Mouse (Mus musculus) gastrocnemius, adult 2 months (tissue): ENCODE data around the gene Igbp1. TPM values are rescaled to one million over a fixed set of nuclear protein-coding genes. Genes with fewer than 3 reads are reported as not detected.

Experiments
- DNase-seq: peaks from one replicate; pipeline ENCODE4 v3.0.0; 2022
- H3K27ac ChIP-seq: fragments of 200-600 bp; 2 replicates; pipeline ENCODE4 v1.8.1; 2022; ENCODE audit warnings: mild to moderate bottlenecking
- H3K4me3 ChIP-seq: fragments of 200-600 bp; 2 replicates; pipeline ENCODE4 v1.8.1; 2022; ENCODE audit warnings: mild to moderate bottlenecking, moderate library complexity
- CTCF ChIP-seq: fragments of 200-600 bp; IDR thresholded peaks from 2 replicates; pipeline ENCODE4 v1.8.1; 2022; ENCODE audit warnings: antibody characterized with exemption, mild to moderate bottlenecking, moderate library complexity
- intact Hi-C: fragments of 180-260 bp; cut with DNase I; formaldehyde crosslinking; loops from one replicate; pipeline ENCODE4 v1.15.1; 2025
- total RNA-seq, 2 experiments: library from RNA; stranded (reverse); gene quantifications; 2 replicates each; pipeline ENCODE4 v1.2.3; 2021

Igbp1 gene
- total RNA-seq, 2 experiments from 2014 or later = 35.2 to 39.9 TPM

- DNase-seq = no peak
- no peak for TF ChIP-seq CTCF
These were observed 24.4 kb downstream of the Igbp1 start for GRCm38 (mm10) chrX:100518532-100518931.

GRCm38 (mm10) chrX:100524471-100524870 lies 30.4 kb downstream of the Igbp1 start, which contains the start of gene Dgat2l6:
Gene Dgat2l6, plus strand, starts transcription at chrX:100524838.
- no peak for TF ChIP-seq CTCF
- Histone ChIP-seq H3K4me3 (no peak within 1 kb of the TSS), H3K27ac (no peak within 1 kb of the TSS)
- no peak for DNase-seq
- intact Hi-C loops = no loop called here

More at GRCm38 (mm10) chrX:100518532-100518931, 24.4 kb downstream of the Igbp1 start:
- intact Hi-C loops = no loop called here
- H3K4me3 ChIP-seq = no peak overlapping the region
- no peak overlapping the region for H3K27ac ChIP-seq

- no peak for TF ChIP-seq CTCF
- intact Hi-C loops = no loop called here
- no peak overlapping the region for H3K27ac ChIP-seq
- H3K4me3 ChIP-seq = no peak overlapping the region
- DNase-seq = no peak
These were observed 61.9 kb downstream of the Igbp1 start for GRCm38 (mm10) chrX:100556026-100556425.

GRCm38 (mm10) chrX:100565696-100566095 lies 71.6 kb downstream of the Igbp1 start:
- intact Hi-C loops = no loop called here
- no peak for DNase-seq
- Histone ChIP-seq H3K27ac (no peak overlapping the region), H3K4me3 (no peak overlapping the region)
- no peak for TF ChIP-seq CTCF

Other genes starting within 250 kb of the Igbp1 start
- gene Otud6a, start 65.3 kb upstream of the Igbp1 start, total RNA-seq = not detected
- not detected for gene Awat2, start 51.6 kb upstream of the Igbp1 start, total RNA-seq
- gene Dgat2l6, start 30.5 kb downstream of the Igbp1 start, total RNA-seq = under 1 TPM; 0.28 to 0.46 TPM
- not detected for gene Awat1, start 78.0 kb downstream of the Igbp1 start, total RNA-seq
- gene P2ry4, start 100.6 kb downstream of the Igbp1 start, total RNA-seq = under 1 TPM in 1 of 2 experiments, not detected in 1; 0.06 TPM
- not detected for gene Arr3, start 111.2 kb downstream of the Igbp1 start, total RNA-seq
- under 1 TPM; 0.15 to 0.22 TPM for gene Kif4, start 131.4 kb downstream of the Igbp1 start, total RNA-seq
- gene Pdzd11, start 132.3 kb downstream of the Igbp1 start, total RNA-seq = 10 to 100 TPM; 10.6 to 14.5 TPM
- not detected for gene Gdpd2, start 235.6 kb downstream of the Igbp1 start, total RNA-seq